Mouse (Mus musculus): ENCODE measurements around the gene Nt5c2.

- TF ChIP-seq CTCF (IDR thresholded peaks at IDR 0.05; ENCODE audit: insufficient read depth, low read length): no peak
- no peak for TF ChIP-seq POLR2A (IDR thresholded peaks at IDR 0.05; ENCODE audit: borderline replicate concordance, extremely low read depth, low read depth, low read length)
Observed at GRCm38 (mm10) chr19:46932608-46933007, 82.3 kb downstream of the Nt5c2 start.

Measured in lung, adult 2 months (tissue).